Mouse (Mus musculus) brain, embryonic 14.5 days (tissue): ENCODE results near the gene Tomm5. TPM values are rescaled to one million over a fixed set of nuclear protein-coding genes. Genes with fewer than 3 reads are reported as not detected.
"Not testable (repeated sequence)": the region's sequence is repeated elsewhere in the genome, so short reads cannot be mapped to it uniquely, and the experiment has no call there.

Experiments used
- DNase-seq: peaks from one replicate; pipeline ENCODE4 v3.0.0-alpha.2; 2011; ENCODE audit warnings: low read depth
- CTCF ChIP-seq: fragments of 200-500 bp; IDR thresholded peaks from 2 replicates; pipeline ENCODE4 v1.5.1; 2012; ENCODE audit warnings: inconsistent platforms, mild to moderate bottlenecking, moderate library complexity, borderline replicate concordance; ENCODE audit not compliant: insufficient read depth, insufficient read length; ENCODE audit errors: extremely low read depth
- POLR2A ChIP-seq: fragments of 200-500 bp; IDR thresholded peaks from 2 replicates; pipeline ENCODE4 v1.6.1; 2012; ENCODE audit warnings: mild to moderate bottlenecking, inconsistent platforms, borderline replicate concordance; ENCODE audit not compliant: poor library complexity, insufficient read depth, insufficient read length, severe bottlenecking; ENCODE audit errors: extremely low read depth
- polyA plus RNA-seq: library from polyadenylated mRNA; depleted of rRNA; stranded (reverse); fragments of >200 nt; gene quantifications from 2 replicates; pipeline ENCODE4 v1.2.3, GENCODE M21; 2012; rRNA removed

Gene Tomm5
- polyA plus RNA-seq, 1 experiment = 112 TPM

GRCm38 (mm10) chr4:45084895-45085290, 23.0 kb downstream of the Tomm5 start:
- DNase-seq = peak; percentile 21
- TF ChIP-seq POLR2A (no peak), CTCF (no peak)

GRCm38 (mm10) chr4:45084021-45084894, 23.7 kb downstream of the Tomm5 start, which contains the start of gene Fbxo10:
Gene Fbxo10, minus strand, starts transcription at chr4:45084604.
- TF ChIP-seq POLR2A (peak; percentile 98), CTCF (no peak)

GRCm38 (mm10) chr4:45083487-45083886, 24.4 kb downstream of the Tomm5 start:
- TF ChIP-seq POLR2A = no peak
- TF ChIP-seq CTCF = no peak
- DNase-seq = peak; percentile 86

More at GRCm38 (mm10) chr4:45084021-45084894, 23.7 kb downstream of the Tomm5 start, which contains the start of gene Fbxo10:
- peak; percentile 97 for DNase-seq

- DNase-seq = peak; percentile 57
Measured at GRCm38 (mm10) chr4:45082951-45083350, 25.0 kb downstream of the Tomm5 start.

GRCm38 (mm10) chr4:45081041-45081440, 26.9 kb downstream of the Tomm5 start:
- DNase-seq = not testable (repeated sequence)

More at GRCm38 (mm10) chr4:45082951-45083350, 25.0 kb downstream of the Tomm5 start:
- TF ChIP-seq POLR2A (no peak), CTCF (no peak)

GRCm38 (mm10) chr4:45073544-45073943, 34.4 kb downstream of the Tomm5 start:
- no peak for TF ChIP-seq POLR2A
- TF ChIP-seq CTCF = no peak

GRCm38 (mm10) chr4:45072261-45072973, 35.5 kb downstream of the Tomm5 start:
- no peak for DNase-seq
- TF ChIP-seq CTCF = no peak
- no peak for TF ChIP-seq POLR2A

More at GRCm38 (mm10) chr4:45073544-45073943, 34.4 kb downstream of the Tomm5 start:
- DNase-seq = no peak

- TF ChIP-seq POLR2A (no peak), CTCF (no peak)
- DNase-seq = no peak
Measured at GRCm38 (mm10) chr4:45067742-45068141, 40.2 kb downstream of the Tomm5 start.

GRCm38 (mm10) chr4:45066036-45066730, 41.7 kb downstream of the Tomm5 start:
- no peak for DNase-seq
- TF ChIP-seq POLR2A (no peak), CTCF (no peak)

GRCm38 (mm10) chr4:45064577-45064976, 43.3 kb downstream of the Tomm5 start:
- no peak for DNase-seq
- TF ChIP-seq CTCF = no peak
- TF ChIP-seq POLR2A = no peak

- not testable (repeated sequence) for DNase-seq
Measured at GRCm38 (mm10) chr4:45063836-45064235, 44.1 kb downstream of the Tomm5 start.

- TF ChIP-seq POLR2A = no peak
- TF ChIP-seq CTCF = no peak
- no peak for DNase-seq
Measured at GRCm38 (mm10) chr4:45055451-45055850, 52.5 kb downstream of the Tomm5 start.

Other genes starting within 250 kb of the Tomm5 start
- 18.7 and 20.0 TPM in 2 replicates for gene Grhpr, start 126.7 kb downstream of the Tomm5 start, polyA plus RNA-seq
- 36.2 and 44.4 TPM in 2 replicates for gene Zbtb5, start 95.7 kb downstream of the Tomm5 start, polyA plus RNA-seq
- gene Polr1e, start 89.5 kb downstream of the Tomm5 start, polyA plus RNA-seq = 18.6 and 18.7 TPM in 2 replicates
- gene Fbxo10, start 23.5 kb downstream of the Tomm5 start, polyA plus RNA-seq = 29.8 and 36.7 TPM in 2 replicates
- 1.1 and 2.2 TPM in 2 replicates for gene Frmpd1, start 76.8 kb upstream of the Tomm5 start, polyA plus RNA-seq
- 11.8 and 13.6 TPM in 2 replicates for gene Trmt10b, start 189.0 kb upstream of the Tomm5 start, polyA plus RNA-seq
- gene Dcaf10, start 234.0 kb upstream of the Tomm5 start, polyA plus RNA-seq = 13.2 and 13.3 TPM in 2 replicates
- gene Exosc3, start 234.6 kb upstream of the Tomm5 start, polyA plus RNA-seq = 32.3 and 38.4 TPM in 2 replicates